Mouse (Mus musculus) olfactory bulb, adult 2 months (tissue): Measurements from ENCODE around the gene Serpina3c. TPM values are rescaled to one million over a fixed set of nuclear protein-coding genes. Genes with fewer than 3 reads are reported as not detected.

Experiments
- H3K27ac ChIP-seq: fragments of 200-500 bp; 2 replicates; pipeline ENCODE4 v1.5.1; 2012; ENCODE audit warnings: low read depth, low read length; ENCODE audit not compliant: insufficient read depth
- H3K4me1 ChIP-seq: fragments of 200-500 bp; 2 replicates; pipeline ENCODE4 v1.6.1; 2012; ENCODE audit warnings: low read length; ENCODE audit not compliant: control insufficient read depth, insufficient read depth
- H3K4me3 ChIP-seq: fragments of 200-500 bp; 2 replicates; pipeline ENCODE4 v1.5.1; 2012; ENCODE audit warnings: mild to moderate bottlenecking, low read depth, low read length, moderate library complexity; ENCODE audit not compliant: insufficient read depth
- CTCF ChIP-seq: fragments of 200-500 bp; IDR thresholded peaks from 2 replicates; pipeline ENCODE4 v1.5.1; 2012; ENCODE audit warnings: low read depth, mild to moderate bottlenecking, low read length, moderate library complexity; ENCODE audit not compliant: insufficient read depth
- POLR2A ChIP-seq: fragments of 200-500 bp; IDR thresholded peaks from 2 replicates; pipeline ENCODE4 v1.6.1; 2012; ENCODE audit warnings: mild to moderate bottlenecking, low read depth, low read length, moderate library complexity; ENCODE audit not compliant: insufficient read depth
- WGBS: fragments of 180-500 bp; shearing (Covaris S2); methylation state at CpG from one replicate; pipeline ENCODE4 v1.1.7; 2018; 5-methylcytosine and 5-hydroxymethylcytosine counted together
- polyA plus RNA-seq: library from polyadenylated mRNA; stranded (reverse); fragments of >200 nt; gene quantifications from 2 replicates; pipeline ENCODE4 v1.2.4, GENCODE M21; 2012; ENCODE audit warnings: low replicate concordance; ENCODE audit not compliant: missing spikeins, insufficient read depth, insufficient read length

Gene Serpina3c
- not detected in 2 replicates for polyA plus RNA-seq

GRCm38 (mm10) chr12:104153656-104154055 lies at the start of gene Serpina3c:
Serpina3c (minus strand) TSS chr12:104153870.
- WGBS = 87% methylated on average over 2 of the region's 2 CpGs

GRCm38 (mm10) chr12:104190852-104191251 lies 37.2 kb upstream of the Serpina3c start:
- no peak for TF ChIP-seq POLR2A
- TF ChIP-seq CTCF = no peak
- Histone ChIP-seq H3K27ac (no peak overlapping the region), H3K4me1 (peaks cover 3% of the 10 kb centered on the region), H3K4me3 (no peak overlapping the region)

More at GRCm38 (mm10) chr12:104153656-104154055, at the start of gene Serpina3c:
- Histone ChIP-seq H3K27ac (no peak within 1 kb of the TSS), H3K4me3 (no peak within 1 kb of the TSS), H3K4me1 (no peaks in the 10 kb centered on the region)
- TF ChIP-seq POLR2A = no peak
- TF ChIP-seq CTCF = no peak

- WGBS = 81% methylated on average over 2 of the region's 2 CpGs
- TF ChIP-seq CTCF (no peak), POLR2A (no peak)
- H3K4me1 ChIP-seq = peaks cover 3% of the 10 kb centered on the region
- H3K27ac ChIP-seq = no peak overlapping the region
- no peak overlapping the region for H3K4me3 ChIP-seq
Measured at GRCm38 (mm10) chr12:104189246-104189645, 35.6 kb upstream of the Serpina3c start.

GRCm38 (mm10) chr12:104186041-104186581 lies 32.4 kb upstream of the Serpina3c start:
- peaks cover 3% of the 10 kb centered on the region for H3K4me1 ChIP-seq
- TF ChIP-seq POLR2A (no peak), CTCF (no peak)
- WGBS = 61% methylated on average over 3 of the region's 3 CpGs
- no peak overlapping the region for H3K27ac ChIP-seq
- no peak overlapping the region for H3K4me3 ChIP-seq

DNA sequence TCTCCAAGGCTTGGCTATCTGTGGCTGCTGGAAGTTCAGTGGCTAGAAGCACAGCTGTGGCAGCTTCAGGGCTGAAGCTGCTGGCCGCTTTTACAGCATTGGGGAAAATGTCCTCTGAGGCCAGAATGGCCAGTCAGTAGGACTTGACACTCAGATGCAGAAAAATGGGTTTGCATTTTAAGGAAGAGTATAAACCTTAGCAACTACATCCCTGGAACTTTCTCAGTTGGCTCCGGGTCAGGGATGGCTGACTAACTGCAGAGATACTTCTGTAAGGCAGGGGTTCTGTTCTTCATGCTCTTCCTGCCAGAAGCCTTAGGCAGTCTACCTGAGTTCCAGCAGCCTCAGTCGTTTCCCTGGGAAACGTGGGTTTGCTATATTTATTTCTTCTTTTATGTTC lies 31.4 kb upstream of the Serpina3c start:
- 81% methylated on average over 4 of the region's 4 CpGs for WGBS
- H3K4me3 ChIP-seq = no peak overlapping the region
- H3K4me1 ChIP-seq = peaks cover 3% of the 10 kb centered on the region
- no peak for TF ChIP-seq CTCF
- TF ChIP-seq POLR2A = no peak
- H3K27ac ChIP-seq = no peak overlapping the region

DNA sequence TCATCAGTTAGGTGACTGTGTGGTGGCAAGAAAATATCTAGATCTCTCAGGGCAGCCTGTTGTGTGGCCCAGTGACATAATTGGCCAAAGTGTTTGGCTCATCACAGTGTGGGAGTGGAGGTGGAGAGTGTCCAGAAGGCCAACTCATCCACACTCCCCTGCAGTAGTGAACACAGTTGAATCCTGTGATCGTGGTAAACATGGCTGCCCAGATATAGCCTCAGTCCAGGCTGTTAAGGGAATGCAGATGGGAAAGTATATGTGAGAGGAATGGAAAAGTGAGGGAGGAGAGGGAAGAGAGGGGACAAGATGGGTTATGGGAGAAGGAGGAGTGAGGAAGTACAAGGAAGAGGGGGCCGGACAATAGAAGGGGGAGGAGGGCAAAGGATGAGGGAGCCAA lies 25.3 kb upstream of the Serpina3c start:
- TF ChIP-seq POLR2A (no peak), CTCF (no peak)
- Histone ChIP-seq H3K27ac (no peak overlapping the region), H3K4me3 (no peak overlapping the region), H3K4me1 (no peaks in the 10 kb centered on the region)
- 85% methylated on average over 2 of the region's 2 CpGs for whole genome bisulfite sequencing

GRCm38 (mm10) chr12:104178577-104178976 lies 24.9 kb upstream of the Serpina3c start:
- TF ChIP-seq POLR2A (no peak), CTCF (no peak)
- no peaks in the 10 kb centered on the region for H3K4me1 ChIP-seq
- H3K4me3 ChIP-seq = no peak overlapping the region
- no peak overlapping the region for H3K27ac ChIP-seq

GRCm38 (mm10) chr12:104175636-104176035 lies 22.0 kb upstream of the Serpina3c start:
- TF ChIP-seq CTCF = no peak
- no peak for TF ChIP-seq POLR2A
- WGBS = 77% methylated on average over 3 of the region's 3 CpGs
- Histone ChIP-seq H3K4me1 (no peaks in the 10 kb centered on the region), H3K4me3 (no peak overlapping the region), H3K27ac (no peak overlapping the region)

DNA sequence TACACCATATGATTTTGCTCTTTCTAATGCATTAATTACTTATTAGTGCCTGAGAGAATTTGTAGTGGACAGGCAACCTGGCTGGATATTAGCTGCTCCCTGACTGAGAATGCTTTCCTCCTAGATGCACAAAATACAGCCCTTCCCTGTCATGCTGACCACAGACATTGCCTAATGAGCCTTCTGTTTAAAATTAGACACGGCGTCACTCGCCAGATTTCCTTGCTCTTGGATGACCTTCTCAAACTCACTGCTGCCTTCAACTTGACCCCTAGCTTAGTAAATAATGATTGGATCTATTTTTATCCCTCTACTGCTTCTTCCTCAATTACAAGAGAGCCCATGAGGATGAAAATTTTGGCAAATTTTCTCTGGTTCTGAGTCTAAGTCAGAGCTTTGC lies 21.1 kb upstream of the Serpina3c start:
- WGBS = 74% methylated on average over 3 of the region's 3 CpGs
- H3K27ac ChIP-seq = no peak overlapping the region
- no peak overlapping the region for H3K4me3 ChIP-seq
- TF ChIP-seq POLR2A (no peak), CTCF (no peak)
- no peaks in the 10 kb centered on the region for H3K4me1 ChIP-seq

- 59% methylated on average over 3 of the region's 3 CpGs for WGBS
- Histone ChIP-seq H3K27ac (no peak overlapping the region), H3K4me1 (no peaks in the 10 kb centered on the region), H3K4me3 (no peak overlapping the region)
- no peak for TF ChIP-seq CTCF
- no peak for TF ChIP-seq POLR2A
Measured at GRCm38 (mm10) chr12:104153041-104153645, 527 bp downstream of the Serpina3c start.

GRCm38 (mm10) chr12:104151989-104152388 lies 1.7 kb downstream of the Serpina3c start:
- no peak overlapping the region for H3K27ac ChIP-seq
- no peak overlapping the region for H3K4me3 ChIP-seq
- TF ChIP-seq CTCF (no peak), POLR2A (no peak)
- H3K4me1 ChIP-seq = no peaks in the 10 kb centered on the region
- 74% methylated on average over 2 of the region's 2 CpGs for WGBS
